ENCODE assay signal across 38 mouse cellular contexts in the genomic region with DNA sequence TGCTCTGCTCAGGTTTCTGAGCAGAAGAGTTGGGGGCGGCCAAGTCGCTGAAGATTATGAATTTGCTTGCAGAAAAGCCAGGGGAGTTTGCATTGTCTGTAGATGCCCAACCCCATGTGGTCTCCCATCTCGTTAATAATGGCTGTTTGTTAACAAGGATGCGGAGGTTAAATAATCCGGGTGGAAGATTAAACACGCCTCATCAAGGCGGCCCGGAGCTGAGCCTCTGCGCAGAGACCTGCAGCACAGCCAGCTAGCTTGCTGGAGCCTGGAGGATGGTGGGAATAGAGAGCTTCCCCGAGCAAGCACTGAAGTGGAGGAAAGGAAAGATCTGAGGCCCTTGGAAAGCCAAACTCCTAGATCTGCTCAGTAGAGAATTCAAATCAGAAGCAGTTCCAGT. TPM values are rescaled to one million over a fixed set of nuclear protein-coding genes. Genes with fewer than 3 reads are reported as not detected.
DNase-seq lines count a peak whose midpoint lies in the region; ATAC-seq and TF ChIP-seq lines count a peak whose summit lies in the region.
"Had no signal": no experiment of that assay in that cellular context is flagged by ENCODE, and none has a peak within 500 bp of the region (broad histone marks: within the 10 kb centered on the region; RNA-seq: fewer than 3 reads in every experiment).

No protein-coding gene starts in this region.

- H3K36me3 ChIP-seq in hindbrain, embryonic 13.5 days, result no peaks in the 10 kb centered on the region
- H3K36me3 ChIP-seq in hindbrain, postnatal 0 days (ENCODE audit: insufficient read depth, low read length), result no peaks in the 10 kb centered on the region
- no peaks in the 10 kb centered on the region for H3K36me3 ChIP-seq in midbrain, embryonic 14.5 days (ENCODE audit: control insufficient read depth, insufficient read depth, low read length)
- H3K36me3 ChIP-seq in midbrain, embryonic 16.5 days (ENCODE audit: control insufficient read depth, insufficient read depth, low read length), result no peaks in the 10 kb centered on the region
- no peaks in the 10 kb centered on the region for H3K36me3 ChIP-seq in embryonic facial prominence, embryonic 11.5 days (replicated peaks; ENCODE audit: control insufficient read depth, insufficient read depth, low read depth, low read length)
- H3K36me3 ChIP-seq: embryonic facial prominence, embryonic 15.5 days; forebrain, embryonic 12.5 days; heart, embryonic 12.5 days; kidney, embryonic 15.5 days; liver, embryonic 12.5 days; midbrain, embryonic 12.5 days; neural tube, embryonic 12.5 days had no signal

- peaks cover 16% of the 10 kb centered on the region; the same call in 1 of the 2 replicates for H3K4me1 ChIP-seq in hindbrain, embryonic 13.5 days (replicated peaks)
- H3K4me1 ChIP-seq in hindbrain, postnatal 0 days (ENCODE audit: insufficient read depth, low read length), result no peaks in the 10 kb centered on the region
- H3K4me1 ChIP-seq in midbrain, embryonic 14.5 days (ENCODE audit: control insufficient read depth, insufficient read depth, low read length), result peaks cover 4% of the 10 kb centered on the region; the same call in 1 of the 2 replicates
- no peaks in the 10 kb centered on the region for H3K4me1 ChIP-seq in midbrain, embryonic 16.5 days (ENCODE audit: control insufficient read depth, insufficient read depth, low read length)
- no peaks in the 10 kb centered on the region; the same call in 1 of the 2 replicates for H3K4me1 ChIP-seq in embryonic facial prominence, embryonic 11.5 days (ENCODE audit: control insufficient read depth, insufficient read depth, low read length)
- H3K4me1 ChIP-seq: liver, embryonic 12.5 days; midbrain, embryonic 12.5 days had no signal

- TF ChIP-seq CTCF in hindbrain, postnatal 0 days (IDR thresholded peaks at IDR 0.05; ENCODE audit: low read depth), result no peak

- H3K27ac ChIP-seq in hindbrain, embryonic 13.5 days, result 0 out of 2 replicates have a peak overlapping the region, but pooled peaks have one; percentile 30
- H3K27ac ChIP-seq in hindbrain, postnatal 0 days, result no peak overlapping the region
- H3K27ac ChIP-seq in midbrain, embryonic 14.5 days (replicated peaks; ENCODE audit: low read depth, low read length), result no peak overlapping the region
- H3K27ac ChIP-seq in midbrain, embryonic 16.5 days (ENCODE audit: low read length), result no peak overlapping the region
- H3K27ac ChIP-seq in embryonic facial prominence, embryonic 11.5 days (replicated peaks; ENCODE audit: low read depth, low read length), result no peak overlapping the region
- H3K27ac ChIP-seq: embryonic facial prominence, embryonic 15.5 days; forebrain, embryonic 12.5 days; heart, adult 2 months; kidney, embryonic 15.5 days; left cerebral cortex, adult 2 months; liver, embryonic 12.5 days; midbrain, embryonic 12.5 days; neural tube, embryonic 12.5 days; stomach, postnatal 0 days had no signal

- no peak overlapping the region for H3K9ac ChIP-seq in hindbrain, embryonic 13.5 days
- no peak overlapping the region for H3K9ac ChIP-seq in hindbrain, postnatal 0 days (replicated peaks; ENCODE audit: low read length)
- H3K9ac ChIP-seq in midbrain, embryonic 14.5 days (replicated peaks; ENCODE audit: low read length), result no peak overlapping the region
- H3K9ac ChIP-seq in midbrain, embryonic 16.5 days (ENCODE audit: low read depth, low read length), result no peak overlapping the region
- no peak overlapping the region for H3K9ac ChIP-seq in embryonic facial prominence, embryonic 11.5 days (replicated peaks; ENCODE audit: low read length)
- H3K9ac ChIP-seq: embryonic facial prominence, embryonic 15.5 days; forebrain, embryonic 12.5 days; forebrain, postnatal 0 days; heart, embryonic 12.5 days; kidney, embryonic 15.5 days; liver, embryonic 12.5 days; liver, postnatal 0 days; midbrain, embryonic 12.5 days; neural tube, embryonic 12.5 days had no signal

- H3K27me3 ChIP-seq in hindbrain, embryonic 13.5 days, result peaks cover 92% of the 10 kb centered on the region
- peaks cover 73% of the 10 kb centered on the region for H3K27me3 ChIP-seq in hindbrain, postnatal 0 days (ENCODE audit: insufficient read depth, low read length)
- peaks cover 85% of the 10 kb centered on the region for H3K27me3 ChIP-seq in midbrain, embryonic 14.5 days (ENCODE audit: control insufficient read depth, insufficient read depth, low read length)
- H3K27me3 ChIP-seq in midbrain, embryonic 16.5 days (ENCODE audit: control insufficient read depth, insufficient read depth, low read depth, low read length), result peaks cover 56% of the 10 kb centered on the region
- peaks cover 59% of the 10 kb centered on the region for H3K27me3 ChIP-seq in embryonic facial prominence, embryonic 11.5 days (ENCODE audit: control insufficient read depth, insufficient read depth, low read length)

- WGBS in hindbrain, embryonic 13.5 days, result 1% methylated on average over 10 of the region's 10 CpGs
- WGBS in hindbrain, postnatal 0 days, result 2% methylated on average over 10 of the region's 10 CpGs
- 1% methylated on average over 10 of the region's 10 CpGs for WGBS in midbrain, embryonic 14.5 days
- WGBS in midbrain, embryonic 16.5 days, result under 1% methylated on average over 10 of the region's 10 CpGs
- WGBS in embryonic facial prominence, embryonic 11.5 days, result 2% methylated on average over 10 of the region's 10 CpGs

- no peak overlapping the region for H3K4me2 ChIP-seq in hindbrain, embryonic 13.5 days
- no peak overlapping the region for H3K4me2 ChIP-seq in hindbrain, postnatal 0 days (ENCODE audit: low read depth, low read length)
- H3K4me2 ChIP-seq in midbrain, embryonic 14.5 days (ENCODE audit: low read length), result no peak overlapping the region
- no peak overlapping the region for H3K4me2 ChIP-seq in midbrain, embryonic 16.5 days (ENCODE audit: low read length)
- H3K4me2 ChIP-seq in embryonic facial prominence, embryonic 11.5 days (ENCODE audit: low read depth, low read length), result no peak overlapping the region
- H3K4me2 ChIP-seq: embryonic facial prominence, embryonic 15.5 days; forebrain, embryonic 12.5 days; heart, embryonic 12.5 days; liver, embryonic 12.5 days; midbrain, embryonic 12.5 days had no signal

- no peak overlapping the region for H3K4me3 ChIP-seq in hindbrain, embryonic 13.5 days
- H3K4me3 ChIP-seq in hindbrain, postnatal 0 days (ENCODE audit: low read length), result no peak overlapping the region
- no peak overlapping the region for H3K4me3 ChIP-seq in midbrain, embryonic 14.5 days (replicated peaks; ENCODE audit: low read depth, low read length)
- H3K4me3 ChIP-seq in midbrain, embryonic 16.5 days (ENCODE audit: low read depth, low read length), result no peak overlapping the region
- H3K4me3 ChIP-seq in embryonic facial prominence, embryonic 11.5 days (ENCODE audit: low read depth, low read length), result no peak overlapping the region
- H3K4me3 ChIP-seq: embryonic facial prominence, embryonic 15.5 days; forebrain, embryonic 12.5 days; heart, adult 2 months; heart, embryonic 12.5 days; kidney, embryonic 15.5 days; left cerebral cortex, adult 2 months; liver, embryonic 12.5 days; midbrain, embryonic 12.5 days; neural tube, embryonic 12.5 days had no signal

- ATAC-seq in hindbrain, embryonic 13.5 days (ENCODE audit: low FRiP score), result no peak
- no peak for ATAC-seq in hindbrain, postnatal 0 days
- no peak for ATAC-seq in midbrain, embryonic 14.5 days (ENCODE audit: low FRiP score, low TSS enrichment)
- ATAC-seq in midbrain, embryonic 16.5 days, result no peak
- ATAC-seq in embryonic facial prominence, embryonic 11.5 days (replicated peaks; ENCODE audit: insufficient number of reproducible peaks, low FRiP score, low TSS enrichment, low read depth), result no peak
- ATAC-seq: CD4-positive, CD25-positive, alpha-beta regulatory T cell, adult 4 months; forebrain, postnatal 0 days; liver, embryonic 12.5 days; liver, postnatal 0 days had no signal

- no peaks in the 10 kb centered on the region for H3K9me3 ChIP-seq in hindbrain, embryonic 13.5 days
- no peaks in the 10 kb centered on the region for H3K9me3 ChIP-seq in hindbrain, postnatal 0 days (ENCODE audit: low read length)
- no peaks in the 10 kb centered on the region for H3K9me3 ChIP-seq in midbrain, embryonic 14.5 days (ENCODE audit: control insufficient read depth, low read length)
- no peaks in the 10 kb centered on the region for H3K9me3 ChIP-seq in midbrain, embryonic 16.5 days (replicated peaks; ENCODE audit: control insufficient read depth, low read length, poor library complexity, severe bottlenecking)
- H3K9me3 ChIP-seq in embryonic facial prominence, embryonic 11.5 days (replicated peaks; ENCODE audit: control insufficient read depth, low read length), result no peaks in the 10 kb centered on the region
- H3K9me3 ChIP-seq: embryonic facial prominence, embryonic 15.5 days; forebrain, embryonic 12.5 days; heart, embryonic 12.5 days; kidney, embryonic 15.5 days; liver, embryonic 12.5 days; midbrain, embryonic 12.5 days; neural tube, embryonic 12.5 days had no signal

- DNase-seq in hindbrain, postnatal 0 days (ENCODE audit: low spot score), result no peak
- peak; percentile 45 for DNase-seq in midbrain, embryonic 14.5 days
- DNase-seq in embryonic facial prominence, embryonic 11.5 days (ENCODE audit: low spot score), result peak; percentile 26
- peak; percentile 51 for DNase-seq in retina, embryonic 14.5 days (ENCODE audit: low spot score)
- DNase-seq in layer of hippocampus, postnatal 10 days (ENCODE audit: low spot score in 2 of 2), result no peak
- DNase-seq: adrenal gland, postnatal 25 days; cerebellum, adult 2 months; forebrain, postnatal 0 days; heart, adult 2 months; heart, postnatal 4 days; kidney, adult 18-20 months; kidney, postnatal 25 days; liver, postnatal 0 days; lung, postnatal 36 days; right cerebral cortex, postnatal 25 days; thymus, adult 18-20 months; thymus, postnatal 25 days had no signal

RNA-seq across cellular contexts. Expression of a gene that starts 10.0 kb away (rescaled TPM):
- 3.5 and 3.7 TPM in 2 replicates for polyA plus RNA-seq in hindbrain, embryonic 13.5 days (2015; fragmentation: Nextera tagmentation; extraction: Ambion mirVana)
- 2.0 and 6.2 TPM in 2 replicates for total RNA-seq in hindbrain, postnatal 0 days (2014; rRNA removed)
- polyA plus RNA-seq in hindbrain, postnatal 0 days (2015; fragmentation: Nextera tagmentation; extraction: Ambion mirVana), result 1.3 and 2.1 TPM in 2 replicates
- 1.3 and 1.5 TPM in 2 replicates for polyA plus RNA-seq in midbrain, embryonic 14.5 days (2014; fragmentation: Nextera tagmentation; extraction: Ambion mirVana)
- 0.46 and 0.48 TPM in 2 replicates for polyA plus RNA-seq in midbrain, embryonic 16.5 days (2015; fragmentation: Nextera tagmentation; extraction: Ambion mirVana)
- polyA plus RNA-seq in embryonic facial prominence, embryonic 11.5 days (2014; fragmentation: Nextera tagmentation; extraction: Ambion mirVana), result 0.22 and 0.67 TPM in 2 replicates
- not detected for total RNA-seq in layer of hippocampus, postnatal 10 days (2021)
- total RNA-seq: adrenal gland, postnatal 25 days; forebrain, postnatal 0 days; gastrocnemius, adult 8-10 months; gastrocnemius, postnatal 4 days; heart, adult 2 months; heart, postnatal 4 days; layer of hippocampus, adult 18-20 months; layer of hippocampus, postnatal 14 days; left cerebral cortex, adult 2 months; left cerebral cortex, postnatal 36 days; megakaryocyte, adult 5-6 weeks had no signal
- polyA plus RNA-seq: CD4-positive, CD25-positive, alpha-beta regulatory T cell, adult 4 months; cortical plate, adult 2 months; embryonic facial prominence, embryonic 15.5 days; forebrain, embryonic 12.5 days; forebrain, postnatal 0 days; heart, adult 2 months; heart, embryonic 12.5 days; heart, postnatal 0 days; liver, postnatal 0 days; lung, embryonic 16.5 days; stomach, postnatal 0 days had no signal

Comparison
In these comparisons a context has a peak if more than half of its experiments do, and no peak if none do; other contexts are left out.
1. DNase-seq: peak in midbrain, embryonic 14.5 days (single experiment), embryonic facial prominence, embryonic 11.5 days (single experiment) and retina, embryonic 14.5 days (single experiment); none in hindbrain, postnatal 0 days (single experiment) and layer of hippocampus, postnatal 10 days (0 of 2).